Mouse (Mus musculus): ENCODE data around the gene Hikeshi.

The Hikeshi gene

DNA sequence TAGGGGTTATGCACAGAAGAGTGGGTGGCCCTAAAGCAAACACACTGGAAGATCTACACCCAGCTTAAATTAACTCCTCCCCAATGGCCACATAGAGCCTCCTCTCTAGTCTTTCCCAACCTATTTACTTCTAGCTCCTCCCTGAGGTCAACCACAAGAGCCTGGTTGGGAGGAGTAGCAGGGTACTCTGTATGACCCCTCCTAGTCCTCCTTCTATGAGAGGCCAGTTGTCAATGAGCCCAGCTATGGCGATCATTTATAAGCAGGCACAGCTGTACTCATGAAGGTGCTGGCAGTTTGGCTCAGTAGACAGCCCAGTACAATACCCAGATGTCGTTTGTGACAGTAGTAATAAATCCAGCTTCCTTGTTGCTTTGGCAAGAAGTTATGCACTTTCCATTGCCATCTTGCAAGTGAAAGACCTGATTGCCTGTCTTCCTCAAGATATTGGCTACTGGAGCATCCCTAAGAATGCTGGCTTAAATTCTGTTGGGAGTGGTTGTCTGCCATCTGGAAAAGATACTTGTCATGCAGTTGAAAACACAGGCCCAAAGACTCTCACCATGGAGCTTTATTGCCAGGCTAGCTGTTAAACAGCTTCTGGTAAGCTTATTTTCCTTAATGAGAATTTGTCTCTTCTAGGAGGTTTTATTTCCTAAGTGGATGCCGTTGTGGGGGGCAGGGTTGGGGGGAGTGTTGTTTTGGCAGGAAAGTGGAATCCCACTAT, 27.4 kb downstream of the Hikeshi start:
- in situ Hi-C loops (cut with MboI, MseI), result no loop called here

DNA sequence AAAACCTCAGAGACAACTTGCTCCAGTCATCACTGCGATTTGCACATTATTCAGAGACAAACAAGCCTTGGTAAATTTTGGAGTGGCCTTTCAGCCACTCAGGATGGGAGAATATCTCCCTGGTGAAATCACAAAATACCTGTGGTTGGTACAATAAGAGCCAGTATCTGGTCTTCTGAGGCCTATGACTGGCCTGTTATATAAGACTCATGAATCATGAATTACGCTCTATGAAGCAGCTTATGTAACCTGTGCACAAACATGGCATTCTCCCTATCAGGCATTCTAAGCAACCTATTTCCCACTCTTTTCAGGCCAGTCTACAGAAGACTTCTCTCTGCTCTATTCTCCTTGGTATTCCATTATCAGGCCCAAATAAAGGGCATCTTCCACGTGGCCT, 28.6 kb downstream of the Hikeshi start:
- in situ Hi-C loops (cut with MboI, MseI), result no loop called here

DNA sequence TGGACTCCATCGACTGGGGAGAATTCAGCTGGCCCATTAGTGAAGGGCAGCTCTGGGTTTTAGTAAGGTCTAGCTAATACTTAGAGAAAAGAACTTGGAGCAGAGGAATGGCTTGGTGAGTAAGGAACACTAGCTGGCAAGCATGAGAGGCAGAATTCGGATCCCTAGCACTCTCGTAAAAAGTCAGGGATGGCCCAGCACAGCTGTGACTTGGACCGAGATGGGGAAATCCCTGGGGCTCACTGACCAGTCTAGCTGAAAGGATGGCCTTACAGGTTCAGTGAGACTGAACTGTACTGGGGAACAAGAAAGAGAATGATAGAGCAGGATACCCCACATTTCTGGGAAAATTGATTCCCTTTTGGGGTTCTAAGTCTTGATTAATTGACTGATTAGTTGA, 31.3 kb downstream of the Hikeshi start:
- in situ Hi-C loops (cut with MboI, MseI), result no loop called here

DNA sequence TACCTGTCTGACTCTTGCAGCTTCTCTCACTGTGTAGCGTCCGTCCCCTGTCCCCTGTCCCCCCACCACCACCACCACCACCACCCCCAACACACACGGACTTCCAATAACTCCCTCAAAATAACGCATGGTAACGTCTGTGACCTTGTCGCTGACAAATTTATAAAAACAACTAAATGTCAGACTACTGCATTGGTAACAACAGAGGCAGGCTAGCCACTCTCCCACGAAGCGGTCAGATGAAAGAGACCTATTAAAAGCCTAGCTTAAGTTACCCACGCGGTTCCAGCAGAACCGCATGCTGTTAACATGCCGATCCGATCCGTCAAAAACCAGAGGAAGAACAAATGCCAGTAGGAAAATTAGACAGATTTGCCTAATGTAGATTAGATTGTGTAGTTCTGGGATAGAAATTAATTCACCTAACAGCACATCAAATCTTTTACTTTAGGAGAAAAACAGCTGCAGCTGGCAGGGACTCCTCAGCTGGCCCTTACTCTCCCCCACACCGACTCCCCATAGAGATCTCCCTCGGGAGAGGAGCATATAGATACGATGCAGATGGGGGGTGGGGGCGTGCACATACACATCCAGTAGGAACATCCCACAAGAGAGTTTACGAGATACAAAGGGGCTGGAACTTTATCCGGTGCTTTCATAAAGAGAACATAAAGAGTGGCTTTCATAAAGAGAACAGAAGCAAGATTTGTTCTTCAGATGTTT, 31.9 kb downstream of the Hikeshi start:
- in situ Hi-C loops (cut with MboI, MseI), result no loop called here

DNA sequence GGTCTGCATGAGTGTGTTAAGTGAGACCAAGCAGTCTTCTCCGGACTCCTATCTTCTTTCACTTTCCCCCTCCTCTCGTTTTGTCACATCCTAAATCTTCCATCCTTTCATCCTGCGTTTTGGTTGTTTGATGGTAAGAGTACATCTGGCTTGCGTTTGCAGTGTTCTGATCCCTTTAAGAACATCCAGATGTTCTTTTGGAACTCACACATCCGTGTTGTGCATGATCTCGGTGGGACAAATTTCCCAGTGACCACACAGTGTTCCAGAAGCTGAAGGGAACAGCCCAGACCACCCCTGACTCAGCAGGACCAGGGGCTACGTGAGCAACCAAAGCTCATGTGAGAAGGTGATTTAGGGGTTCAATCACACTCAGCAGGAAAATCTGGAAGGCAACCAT, 32.6 kb downstream of the Hikeshi start:
- in situ Hi-C loops (cut with MboI, MseI), result no loop called here

DNA sequence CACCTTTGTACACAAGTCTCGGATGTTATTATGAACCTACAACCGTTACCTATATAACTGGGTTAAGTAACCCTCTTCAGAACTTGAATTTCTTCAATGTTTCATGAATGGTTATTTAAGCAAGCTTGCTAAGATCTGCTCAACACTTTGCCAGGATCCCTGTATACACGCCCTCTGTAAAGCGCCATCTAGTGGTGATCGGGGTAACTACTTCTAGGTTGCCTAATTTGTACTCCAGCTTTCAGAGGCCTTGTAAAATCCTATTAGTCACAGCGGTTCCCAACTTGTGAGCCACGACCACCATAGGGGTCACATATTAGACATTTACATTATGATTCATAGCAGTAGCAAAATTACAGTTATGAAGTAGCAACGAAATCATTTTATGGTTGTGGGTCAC, 33.1 kb downstream of the Hikeshi start:
- in situ Hi-C loops (cut with MboI, MseI), result no loop called here

DNA sequence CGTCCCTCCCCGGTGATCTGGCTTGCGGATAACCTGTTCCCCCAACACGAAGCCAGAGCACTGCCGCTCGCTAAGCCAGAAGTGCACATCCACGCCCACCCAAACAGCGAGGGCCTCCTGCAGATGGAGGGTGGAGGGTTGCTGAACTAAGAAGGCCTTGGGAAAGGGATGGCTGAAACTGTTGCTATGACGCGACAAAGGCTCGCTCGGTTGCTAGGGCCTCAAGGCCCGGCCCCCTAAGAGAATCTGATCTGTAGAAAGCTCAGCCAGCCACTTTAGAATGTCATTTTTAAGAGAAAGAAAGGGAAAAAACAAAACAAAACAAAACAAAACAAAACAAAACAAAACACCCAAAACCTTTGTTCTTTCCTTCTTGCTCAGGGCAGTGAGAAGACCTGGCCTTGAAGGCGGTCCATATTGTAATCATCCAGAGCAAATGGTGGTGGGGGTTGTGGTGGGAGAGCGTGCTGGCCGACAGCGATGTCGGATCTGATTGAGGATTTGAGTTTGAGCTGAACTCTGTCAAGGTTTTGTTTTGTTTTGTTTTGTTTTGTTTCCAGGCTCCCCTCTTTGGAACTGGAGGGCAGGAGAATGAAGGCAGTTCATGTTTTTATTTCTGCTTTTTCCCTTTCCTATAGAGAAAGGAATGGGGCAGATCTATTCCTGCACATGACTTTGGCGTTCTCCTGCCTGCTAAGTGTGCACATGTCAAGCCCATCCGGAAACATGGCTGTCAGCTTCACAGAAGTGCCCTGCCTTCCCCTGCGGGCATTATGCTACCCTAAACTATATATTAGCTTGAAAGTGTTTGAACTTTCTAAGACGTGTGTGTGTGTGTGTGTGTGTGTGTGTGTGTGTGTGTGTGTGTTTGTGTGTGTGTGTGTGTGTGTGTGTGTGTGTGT, 37.3 kb downstream of the Hikeshi start, which contains the start of gene Ccdc81:
Gene Ccdc81 (minus strand): TSS at position 188 of the 902 bp plus-strand sequence.
- in situ Hi-C loops (cut with MboI, MseI), result no loop called here

DNA sequence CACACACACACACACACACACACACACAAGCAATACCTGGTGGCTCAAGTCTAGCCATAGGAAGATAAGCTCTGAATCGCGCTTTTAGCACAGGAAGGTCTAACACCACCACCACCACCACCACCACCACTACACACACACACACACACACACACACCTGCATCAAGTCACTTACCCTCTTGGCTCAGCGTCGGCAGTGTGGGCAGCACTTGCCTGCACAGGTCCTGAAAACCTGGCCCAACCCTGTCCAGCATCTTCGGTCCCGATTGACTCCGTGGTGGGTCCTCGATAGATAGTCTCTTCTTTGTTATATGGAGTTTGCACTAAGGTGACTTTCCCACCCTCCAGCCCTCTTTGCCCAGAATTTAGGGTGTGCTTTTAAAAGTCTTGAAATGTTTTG, 38.0 kb downstream of the Hikeshi start:
- in situ Hi-C loops (cut with MboI, MseI), result no loop called here

DNA sequence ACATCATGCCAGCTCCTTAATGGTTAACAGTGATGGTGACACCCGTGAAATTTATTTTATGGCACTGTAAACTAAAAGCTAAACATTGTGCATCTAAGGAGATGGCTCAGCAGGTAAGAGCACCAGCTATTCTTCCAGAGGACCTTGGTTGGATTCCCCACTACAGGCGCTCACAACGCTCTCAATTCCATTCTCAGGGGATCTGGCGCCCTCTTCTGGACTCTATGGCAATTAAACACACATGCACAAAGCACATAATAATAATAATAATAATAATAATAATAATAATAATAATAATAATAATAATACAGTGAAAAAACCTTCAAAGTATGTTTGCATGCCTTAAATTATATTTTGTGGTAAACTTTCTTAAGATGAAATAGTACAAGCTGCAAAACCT, 49.1 kb downstream of the Hikeshi start:
- in situ Hi-C loops (cut with MboI, MseI), result no loop called here

DNA sequence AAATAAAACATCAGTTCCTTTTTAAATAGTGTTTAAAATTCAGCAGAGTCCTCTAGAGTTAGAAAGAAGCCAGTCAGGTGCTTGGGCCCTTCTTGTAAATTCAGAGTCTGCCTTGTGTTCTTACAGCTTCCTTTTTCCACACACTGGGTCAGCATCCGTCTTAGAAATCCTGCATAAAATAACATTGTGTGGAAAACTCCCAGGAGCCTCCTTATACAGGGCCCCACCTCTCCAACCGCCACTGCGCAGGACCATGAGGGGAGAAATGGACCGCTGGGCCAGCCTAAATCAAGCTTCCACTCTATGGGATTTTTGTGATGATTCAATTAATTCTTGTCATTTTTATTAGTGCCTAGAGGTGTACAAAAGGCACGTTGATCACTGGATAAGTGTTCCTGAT, 49.6 kb downstream of the Hikeshi start:
- in situ Hi-C loops (cut with MboI, MseI), result no loop called here

DNA sequence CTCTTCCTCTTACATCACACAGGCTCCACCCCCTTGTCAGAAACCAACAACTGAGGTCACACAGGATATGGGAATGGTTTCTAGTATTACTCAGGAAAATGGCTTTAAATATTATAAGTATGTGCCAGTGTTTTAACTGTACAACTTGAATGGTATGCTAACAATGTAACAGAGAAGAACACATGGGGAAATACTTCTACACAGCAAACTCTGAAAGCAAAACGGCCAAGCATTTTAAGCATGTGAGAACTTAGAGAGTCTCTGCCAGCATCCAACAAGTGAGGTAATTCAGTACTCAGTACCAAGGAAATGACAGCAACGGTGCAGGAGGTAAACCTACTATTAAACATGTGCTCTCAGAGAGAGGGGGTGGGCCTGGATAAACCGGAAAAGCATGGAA, 56.5 kb downstream of the Hikeshi start:
- in situ Hi-C loops (cut with MboI, MseI), result no loop called here

DNA sequence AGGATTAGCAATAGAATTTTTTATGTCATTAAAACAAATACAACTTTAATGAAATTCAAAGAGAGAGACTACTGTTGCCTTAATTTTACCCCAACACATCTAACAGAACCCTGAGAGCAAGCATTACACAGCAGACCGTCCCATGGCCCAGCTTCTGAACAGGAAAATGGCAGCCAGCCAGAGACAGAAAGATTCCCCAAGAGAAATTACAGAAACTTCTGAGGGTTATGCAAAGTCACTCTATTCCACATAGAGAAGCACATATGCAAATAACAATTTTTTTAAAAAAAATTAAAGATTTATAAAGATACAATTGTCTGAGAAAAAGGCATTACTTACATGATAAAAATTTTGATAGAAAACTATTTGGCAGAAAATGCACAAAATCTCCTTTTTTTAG, 61.3 kb downstream of the Hikeshi start:
- in situ Hi-C loops (cut with MboI, MseI), result no loop called here

Measured in T-helper 2 cell (primary cell).